Mouse (Mus musculus) lung, postnatal 0 days (tissue): ENCODE data around the gene Sema3f.

Experiments
- CTCF ChIP-seq: IDR thresholded peaks from 2 replicates; pipeline ENCODE4 v1.5.1; 2016; ENCODE audit warnings: antibody characterized with exemption, mild to moderate bottlenecking
- EP300 ChIP-seq: IDR thresholded peaks from 2 replicates; pipeline ENCODE4 v1.6.1; 2016; ENCODE audit warnings: antibody characterized with exemption, mild to moderate bottlenecking, control low read depth

GRCm38 (mm10) chr9:107744061-107744460, 33.8 kb upstream of the Sema3f start:
- TF ChIP-seq CTCF (no peak), EP300 (no peak)
